7 mouse cellular contexts compared by ENCODE assay signal in the genomic region with DNA sequence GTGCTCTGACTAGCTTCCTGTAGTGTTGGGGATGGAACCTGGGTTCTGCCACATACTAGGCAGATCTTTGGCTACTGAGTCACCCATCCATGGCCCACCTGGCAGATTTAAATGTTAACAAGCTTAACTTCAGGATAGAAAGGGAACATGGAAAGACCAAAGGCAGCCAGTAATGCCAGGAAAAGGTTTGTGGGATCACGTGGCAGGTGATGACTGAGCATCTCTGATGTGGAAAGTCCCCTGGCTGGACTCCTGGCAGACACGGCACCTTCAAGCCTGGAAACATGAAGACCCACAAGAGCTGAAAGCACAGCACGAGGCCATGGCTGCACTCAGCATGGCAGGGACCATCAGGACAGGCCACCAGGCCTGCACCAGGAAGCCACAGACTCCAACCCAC.
"Had no signal": no experiment of that assay in that cellular context is flagged by ENCODE, and none has a peak within 500 bp of the region (broad histone marks: within the 10 kb centered on the region; RNA-seq: fewer than 3 reads in every experiment).

No protein-coding gene starts in this region.

- H3K4me2 ChIP-seq: limb, embryonic 13.5 days; midbrain, embryonic 15.5 days; neural tube, embryonic 13.5 days; stomach, embryonic 15.5 days had no signal

- H3K27ac ChIP-seq: limb, embryonic 13.5 days; liver, embryonic 14.5 days; midbrain, embryonic 15.5 days; neural tube, embryonic 13.5 days; stomach, embryonic 15.5 days had no signal

- H3K9ac ChIP-seq: limb, embryonic 13.5 days; liver, embryonic 14.5 days; midbrain, embryonic 15.5 days; neural tube, embryonic 13.5 days; stomach, embryonic 15.5 days had no signal

- H3K36me3 ChIP-seq: limb, embryonic 13.5 days; midbrain, embryonic 15.5 days; neural tube, embryonic 13.5 days; stomach, embryonic 15.5 days had no signal

- DNase-seq: layer of hippocampus, adult 9-11 months; layer of hippocampus, postnatal 36 days had no signal

- H3K27me3 ChIP-seq: limb, embryonic 13.5 days; midbrain, embryonic 15.5 days; neural tube, embryonic 13.5 days; stomach, embryonic 15.5 days had no signal

- H3K4me3 ChIP-seq: limb, embryonic 13.5 days; midbrain, embryonic 15.5 days; neural tube, embryonic 13.5 days; stomach, embryonic 15.5 days had no signal

- H3K9me3 ChIP-seq: limb, embryonic 13.5 days; midbrain, embryonic 15.5 days; neural tube, embryonic 13.5 days; stomach, embryonic 15.5 days had no signal
